Mouse (Mus musculus) forebrain, embryonic 14.5 days (tissue): ENCODE data around the gene Sart3. TPM values are rescaled to one million over a fixed set of nuclear protein-coding genes. Genes with fewer than 3 reads are reported as not detected.

Source experiments
- ATAC-seq: fragments of 200-750 bp; cut with Nextera tagmentation; 2 replicates; pipeline ENCODE4 v1.8.0; 2017; ENCODE audit warnings: mild to moderate bottlenecking, moderate library complexity
- DNase-seq: peaks from one replicate; pipeline ENCODE4 v3.0.0-alpha.2; 2015; ENCODE audit warnings: low spot score
- H3K27ac ChIP-seq: fragments of 300-500 bp; sonication (generic); 2 replicates; pipeline ENCODE4 v1.5.1; 2014; ENCODE audit warnings: low read depth, mild to moderate bottlenecking, control low read depth, low read length, moderate library complexity
- H3K27me3 ChIP-seq: fragments of 300-500 bp; sonication (generic); replicated peaks from 2 replicates; pipeline ENCODE4 v1.6.1; 2014; ENCODE audit warnings: low read length, control low read depth, mixed read lengths; ENCODE audit not compliant: control insufficient read depth, insufficient read depth
- H3K36me3 ChIP-seq: fragments of 300-500 bp; sonication (generic); 2 replicates; pipeline ENCODE4 v1.6.1; 2014; ENCODE audit warnings: low read length, control low read depth; ENCODE audit not compliant: control insufficient read depth, insufficient read depth
- H3K4me1 ChIP-seq: fragments of 300-500 bp; sonication (generic); 2 replicates; pipeline ENCODE4 v1.6.1; 2014; ENCODE audit warnings: antibody characterized with exemption, low read length, control low read depth; ENCODE audit not compliant: control insufficient read depth, insufficient read depth
- H3K4me2 ChIP-seq: fragments of 300-500 bp; sonication (generic); 2 replicates; pipeline ENCODE4 v1.6.1; 2014; ENCODE audit warnings: mild to moderate bottlenecking, control low read depth, low read length
- H3K4me3 ChIP-seq: fragments of 300-500 bp; sonication (generic); 2 replicates; pipeline ENCODE4 v1.5.1; 2014; ENCODE audit warnings: low read depth, low read length, control low read depth
- H3K9ac ChIP-seq: fragments of 300-500 bp; sonication (generic); 2 replicates; pipeline ENCODE4 v1.6.1; 2014; ENCODE audit warnings: mild to moderate bottlenecking, low read length, control low read depth, moderate library complexity
- H3K9me3 ChIP-seq: fragments of 300-500 bp; sonication (generic); replicated peaks from 2 replicates; pipeline ENCODE4 v1.6.1; 2016; ENCODE audit warnings: low read length, control low read depth, mixed read lengths; ENCODE audit not compliant: control insufficient read depth
- WGBS: fragments of 180-500 bp; shearing (Covaris S2); extraction: QIAGEN DNeasy Blood & Tissue Kit; methylation state at CpG from one replicate; pipeline ENCODE4 v1.1.7; 2014; 5-methylcytosine and 5-hydroxymethylcytosine counted together
- polyA plus RNA-seq: library from polyadenylated mRNA; unstranded; fragments of >200 nt; fragmentation: Nextera tagmentation; extraction: Ambion mirVana; gene quantifications from 2 replicates; pipeline ENCODE4 v1.2.1, GENCODE M21; 2014

The Sart3 gene
- polyA plus RNA-seq, 1 experiment from 2014 or later, result 27.3 TPM

DNA sequence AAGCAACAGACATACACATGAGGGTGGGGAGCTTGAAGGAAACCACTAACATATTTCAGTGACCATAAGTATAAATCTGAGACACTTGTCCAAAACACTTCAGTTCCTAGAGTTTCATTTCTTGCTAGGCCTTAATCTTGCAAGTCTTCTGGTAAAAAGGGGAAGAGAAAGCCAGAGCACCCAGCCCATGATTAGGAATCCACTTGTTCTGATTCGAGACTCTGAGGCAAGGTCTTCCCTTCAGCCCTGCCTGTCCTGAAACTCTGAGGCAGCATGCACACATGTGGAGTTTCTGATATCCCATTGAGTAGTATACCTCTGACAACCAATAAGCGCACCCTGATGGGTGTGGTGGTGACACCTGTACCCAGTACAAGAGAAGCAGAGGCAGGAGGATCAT lies 10.7 kb downstream of the Sart3 start:
- WGBS, result 93% methylated on average over 2 of the region's 2 CpGs
- peaks cover 71% of the 10 kb centered on the region for H3K36me3 ChIP-seq
- no peak for DNase-seq

DNA sequence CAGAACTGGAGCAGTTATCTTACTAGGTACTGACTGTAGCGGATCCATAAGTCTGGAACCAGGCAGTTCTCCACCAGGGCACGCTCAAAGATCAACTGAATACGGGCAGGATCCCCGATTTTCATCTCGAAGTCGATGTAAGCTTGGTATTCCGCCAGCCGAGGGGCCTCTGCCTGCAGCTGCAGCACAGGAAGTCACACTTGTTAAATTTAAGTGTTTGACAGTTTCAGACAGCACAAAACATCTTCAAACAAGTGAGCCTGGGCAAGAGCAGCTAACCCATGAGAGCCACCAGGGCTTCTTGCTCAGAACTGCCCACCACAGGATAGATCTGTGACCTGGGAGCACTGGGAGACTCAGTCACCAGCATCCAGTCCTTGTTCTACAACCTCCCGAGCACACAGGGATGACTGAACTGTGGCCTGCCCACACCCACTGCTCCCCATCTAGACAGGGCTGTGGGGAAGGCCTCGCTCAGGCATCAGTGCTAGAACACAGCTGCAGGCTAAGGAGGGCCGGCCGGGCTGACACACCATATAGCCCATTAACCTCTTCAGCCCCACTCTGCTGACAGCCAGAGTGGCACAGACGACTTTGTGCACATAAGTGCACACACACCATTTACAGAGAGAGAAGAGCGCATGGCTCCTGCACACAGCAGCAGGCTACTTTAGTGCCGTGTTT lies 16.8 kb downstream of the Sart3 start:
- DNase-seq (no peak), ATAC-seq (no peak)
- WGBS, result 90% methylated on average over 15 of the region's 15 CpGs
- Histone ChIP-seq H3K4me3 (no peak overlapping the region), H3K36me3 (peaks cover 99% of the 10 kb centered on the region), H3K27ac (no peak overlapping the region), H3K27me3 (no peaks in the 10 kb centered on the region), H3K4me1 (no peaks in the 10 kb centered on the region), H3K4me2 (no peak overlapping the region), H3K9ac (no peak overlapping the region), H3K9me3 (no peaks in the 10 kb centered on the region)

More for the DNA sequence above, 10.7 kb downstream of the Sart3 start:
- no peak for ATAC-seq
- H3K9me3 ChIP-seq, result no peaks in the 10 kb centered on the region
- no peak overlapping the region for H3K4me3 ChIP-seq
- no peaks in the 10 kb centered on the region for H3K4me1 ChIP-seq
- H3K27me3 ChIP-seq, result no peaks in the 10 kb centered on the region
- H3K9ac ChIP-seq, result no peak overlapping the region
- H3K4me2 ChIP-seq, result no peak overlapping the region
- H3K27ac ChIP-seq, result no peak overlapping the region

GRCm38 (mm10) chr5:113751521-113752157 lies 20.7 kb downstream of the Sart3 start:
- DNase-seq (no peak), ATAC-seq (no peak)
- H3K4me2 ChIP-seq, result no peak overlapping the region
- no peak overlapping the region for H3K4me3 ChIP-seq
- H3K27ac ChIP-seq, result no peak overlapping the region
- no peaks in the 10 kb centered on the region for H3K4me1 ChIP-seq
- no peak overlapping the region for H3K9ac ChIP-seq
- peaks cover 98% of the 10 kb centered on the region for H3K36me3 ChIP-seq
- H3K9me3 ChIP-seq, result no peaks in the 10 kb centered on the region
- no peaks in the 10 kb centered on the region for H3K27me3 ChIP-seq
- WGBS, result 93% methylated on average over 9 of the region's 9 CpGs

- Histone ChIP-seq H3K4me2 (no peak overlapping the region), H3K36me3 (peaks cover 98% of the 10 kb centered on the region), H3K4me3 (no peak overlapping the region), H3K4me1 (no peaks in the 10 kb centered on the region), H3K9me3 (no peaks in the 10 kb centered on the region), H3K9ac (no peak overlapping the region), H3K27ac (no peak overlapping the region), H3K27me3 (no peaks in the 10 kb centered on the region)
- no peak for DNase-seq
- WGBS, result 91% methylated on average over 13 of the region's 13 CpGs
- ATAC-seq, result no peak
Measured at GRCm38 (mm10) chr5:113748556-113749331, 23.6 kb downstream of the Sart3 start.

GRCm38 (mm10) chr5:113747629-113748028 lies 24.7 kb downstream of the Sart3 start:
- Histone ChIP-seq H3K9ac (no peak overlapping the region), H3K4me1 (no peaks in the 10 kb centered on the region), H3K36me3 (peaks cover 98% of the 10 kb centered on the region), H3K27me3 (no peaks in the 10 kb centered on the region), H3K9me3 (no peaks in the 10 kb centered on the region), H3K27ac (no peak overlapping the region), H3K4me3 (no peak overlapping the region), H3K4me2 (no peak overlapping the region)
- ATAC-seq (no peak), DNase-seq (no peak)
- 91% methylated on average over 5 of the region's 5 CpGs for WGBS

DNA sequence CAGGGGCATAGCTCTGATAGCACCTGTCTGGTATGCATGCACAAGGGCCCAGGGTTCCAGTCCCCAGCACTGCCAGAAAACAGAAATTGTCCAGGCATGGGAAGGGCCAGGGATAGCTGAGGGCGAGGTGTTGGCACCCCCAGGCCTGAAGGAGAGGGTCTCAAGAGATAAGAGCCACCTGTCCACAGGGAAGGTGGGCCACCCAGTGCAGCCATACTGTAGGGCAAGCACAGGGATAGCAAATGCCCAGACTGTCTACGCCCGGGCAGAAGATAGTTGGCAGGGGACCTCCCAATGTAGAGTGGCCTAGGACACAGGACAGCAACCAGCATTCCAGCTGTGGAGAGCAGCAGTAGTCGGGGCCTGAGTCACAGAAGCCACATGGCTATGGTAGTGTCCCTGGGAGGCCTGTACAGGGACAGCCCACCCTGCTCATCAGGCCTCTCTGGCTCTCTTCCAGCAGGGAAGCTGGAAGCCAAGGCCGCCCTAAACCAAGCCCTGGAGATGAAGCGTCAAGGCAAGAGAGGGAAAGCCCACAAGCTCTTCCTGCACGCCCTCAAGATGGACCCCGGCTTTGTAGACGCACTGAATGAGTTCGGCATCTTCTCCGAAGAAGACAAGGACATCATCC lies 34.6 kb downstream of the Sart3 start:
- no peak overlapping the region for H3K27ac ChIP-seq
- no peak overlapping the region for H3K4me3 ChIP-seq
- no peak overlapping the region for H3K9ac ChIP-seq
- peaks cover 6% of the 10 kb centered on the region; the same call in 1 of the 2 replicates for H3K4me1 ChIP-seq
- H3K9me3 ChIP-seq, result no peaks in the 10 kb centered on the region
- WGBS, result 92% methylated on average over 10 of the region's 11 CpGs
- H3K4me2 ChIP-seq, result no peak overlapping the region
- peaks cover 48% of the 10 kb centered on the region for H3K36me3 ChIP-seq
- ATAC-seq, result no peak
- no peak for DNase-seq
- H3K27me3 ChIP-seq, result no peaks in the 10 kb centered on the region

GRCm38 (mm10) chr5:113736522-113737164 lies 35.7 kb downstream of the Sart3 start:
- Histone ChIP-seq H3K27me3 (no peaks in the 10 kb centered on the region), H3K4me2 (peak overlapping the region; percentile 86), H3K9ac (peak overlapping the region; percentile 64), H3K9me3 (no peaks in the 10 kb centered on the region), H3K27ac (peak overlapping the region; percentile 97; the same call in 1 of the 2 replicates), H3K4me3 (peak overlapping the region; percentile 60), H3K36me3 (peaks cover 38% of the 10 kb centered on the region), H3K4me1 (peaks cover 6% of the 10 kb centered on the region; the same call in 1 of the 2 replicates)
- ATAC-seq (no peak), DNase-seq (no peak)
- 50% methylated on average over 15 of the region's 15 CpGs for whole genome bisulfite sequencing

GRCm38 (mm10) chr5:113736113-113736502 lies 36.2 kb downstream of the Sart3 start:
- Histone ChIP-seq H3K4me3 (peak overlapping the region; percentile 60), H3K9ac (peak overlapping the region; percentile 64), H3K4me1 (peaks cover 6% of the 10 kb centered on the region; the same call in 1 of the 2 replicates), H3K27ac (peak overlapping the region; percentile 97), H3K9me3 (no peaks in the 10 kb centered on the region), H3K36me3 (peaks cover 32% of the 10 kb centered on the region), H3K27me3 (no peaks in the 10 kb centered on the region), H3K4me2 (peak overlapping the region; percentile 86)
- WGBS, result 6% methylated on average over 10 of the region's 10 CpGs
- ATAC-seq, result no peak
- DNase-seq, result no peak
